Mouse (Mus musculus) hindbrain, embryonic 11.5 days (tissue): ENCODE results near the gene Fam69b. TPM values are rescaled to one million over a fixed set of nuclear protein-coding genes. Genes with fewer than 3 reads are reported as not detected.

Source experiments
- ATAC-seq: fragments of 200-750 bp; cut with Nextera tagmentation; 2 replicates; pipeline ENCODE4 v1.8.0; 2017; ENCODE audit warnings: mild to moderate bottlenecking, moderate TSS enrichment, moderate library complexity; ENCODE audit not compliant: low FRiP score
- DNase-seq: peaks from one replicate; pipeline ENCODE4 v3.0.0-alpha.2; 2015; ENCODE audit warnings: low spot score
- H3K27ac ChIP-seq: fragments of 300-500 bp; sonication (generic); 2 replicates; pipeline ENCODE4 v1.5.1; 2014; ENCODE audit warnings: mild to moderate bottlenecking, low read depth, low read length
- H3K27me3 ChIP-seq: fragments of 300-500 bp; sonication (generic); 2 replicates; pipeline ENCODE4 v1.6.1; 2014; ENCODE audit warnings: mild to moderate bottlenecking, low read length, moderate library complexity, mixed read lengths; ENCODE audit not compliant: control insufficient read depth, insufficient read depth
- H3K36me3 ChIP-seq: fragments of 300-500 bp; sonication (generic); 2 replicates; pipeline ENCODE4 v1.6.1; 2014; ENCODE audit warnings: mild to moderate bottlenecking, low read length, moderate library complexity, mixed read lengths; ENCODE audit not compliant: control insufficient read depth, insufficient read depth
- H3K4me1 ChIP-seq: fragments of 300-500 bp; sonication (generic); replicated peaks from 2 replicates; pipeline ENCODE4 v1.6.1; 2014; ENCODE audit warnings: low read length, mixed read lengths; ENCODE audit not compliant: control insufficient read depth, insufficient read depth
- H3K4me2 ChIP-seq: fragments of 300-500 bp; sonication (generic); replicated peaks from 2 replicates; pipeline ENCODE4 v1.6.1; 2014; ENCODE audit warnings: mild to moderate bottlenecking, low read depth, low read length
- H3K4me3 ChIP-seq: fragments of 300-500 bp; sonication (generic); 2 replicates; pipeline ENCODE4 v1.5.1; 2014; ENCODE audit warnings: low read depth, low read length
- H3K9ac ChIP-seq: fragments of 300-500 bp; sonication (generic); 2 replicates; pipeline ENCODE4 v1.6.1; 2014; ENCODE audit warnings: low read depth, low read length
- H3K9me3 ChIP-seq: fragments of 300-500 bp; sonication (generic); 2 replicates; pipeline ENCODE4 v1.6.1; 2016; ENCODE audit warnings: low read length; ENCODE audit not compliant: control insufficient read depth
- whole genome bisulfite sequencing: fragments of 180-500 bp; shearing (Covaris S2); extraction: QIAGEN DNeasy Blood & Tissue Kit; methylation state at CpG from one replicate; pipeline ENCODE4 v1.1.7; 2014; 5-methylcytosine and 5-hydroxymethylcytosine counted together
- polyA plus RNA-seq: library from polyadenylated mRNA; unstranded; fragments of >200 nt; fragmentation: Nextera tagmentation; extraction: Ambion mirVana; gene quantifications from 2 replicates; pipeline ENCODE4 v1.2.1, GENCODE M21; 2014

Fam69b gene
- polyA plus RNA-seq, 1 experiment from 2014 or later: 38.4 TPM

- 69% methylated on average over 3 of the region's 3 CpGs for WGBS
Measured at GRCm38 (mm10) chr2:26610526-26610925, 17.7 kb upstream of the Fam69b start.

GRCm38 (mm10) chr2:26611054-26611453 is 17.2 kb upstream of the Fam69b start:
- no peaks in the 10 kb centered on the region for H3K27me3 ChIP-seq
- H3K9me3 ChIP-seq: no peaks in the 10 kb centered on the region
- H3K27ac ChIP-seq: no peak overlapping the region
- no peak overlapping the region for H3K4me2 ChIP-seq
- DNase-seq (no peak), ATAC-seq (no peak)
- no peaks in the 10 kb centered on the region for H3K4me1 ChIP-seq
- H3K36me3 ChIP-seq: no peaks in the 10 kb centered on the region
- no peak overlapping the region for H3K4me3 ChIP-seq
- H3K9ac ChIP-seq: no peak overlapping the region

More at GRCm38 (mm10) chr2:26610526-26610925, 17.7 kb upstream of the Fam69b start:
- Histone ChIP-seq H3K36me3 (no peaks in the 10 kb centered on the region), H3K27me3 (no peaks in the 10 kb centered on the region), H3K9me3 (no peaks in the 10 kb centered on the region), H3K27ac (no peak overlapping the region), H3K4me3 (no peak overlapping the region), H3K4me1 (no peaks in the 10 kb centered on the region), H3K4me2 (no peak overlapping the region), H3K9ac (no peak overlapping the region)
- DNase-seq (no peak), ATAC-seq (no peak)

GRCm38 (mm10) chr2:26611896-26612295 is 16.4 kb upstream of the Fam69b start:
- Histone ChIP-seq H3K27ac (no peak overlapping the region), H3K4me1 (no peaks in the 10 kb centered on the region), H3K4me2 (no peak overlapping the region), H3K9me3 (no peaks in the 10 kb centered on the region), H3K36me3 (no peaks in the 10 kb centered on the region), H3K4me3 (no peak overlapping the region), H3K27me3 (no peaks in the 10 kb centered on the region), H3K9ac (no peak overlapping the region)
- DNase-seq (no peak), ATAC-seq (no peak)

GRCm38 (mm10) chr2:26614903-26615302 is 13.4 kb upstream of the Fam69b start:
- Histone ChIP-seq H3K36me3 (no peaks in the 10 kb centered on the region), H3K4me3 (no peak overlapping the region), H3K4me1 (no peaks in the 10 kb centered on the region), H3K9ac (no peak overlapping the region), H3K27me3 (no peaks in the 10 kb centered on the region), H3K4me2 (no peak overlapping the region), H3K27ac (no peak overlapping the region), H3K9me3 (no peaks in the 10 kb centered on the region)
- ATAC-seq (no peak), DNase-seq (no peak)
- 81% methylated on average over 5 of the region's 5 CpGs for WGBS

GRCm38 (mm10) chr2:26615459-26616124 is 12.7 kb upstream of the Fam69b start:
- H3K4me2 ChIP-seq: no peak overlapping the region
- ATAC-seq (no peak), DNase-seq (no peak)
- no peaks in the 10 kb centered on the region for H3K36me3 ChIP-seq
- no peaks in the 10 kb centered on the region for H3K4me1 ChIP-seq
- H3K4me3 ChIP-seq: no peak overlapping the region
- H3K27ac ChIP-seq: no peak overlapping the region
- WGBS: 83% methylated on average over 4 of the region's 4 CpGs
- no peaks in the 10 kb centered on the region for H3K27me3 ChIP-seq
- no peak overlapping the region for H3K9ac ChIP-seq
- H3K9me3 ChIP-seq: no peaks in the 10 kb centered on the region

GRCm38 (mm10) chr2:26617331-26617730 is 10.9 kb upstream of the Fam69b start:
- ATAC-seq (no peak), DNase-seq (no peak)
- no peaks in the 10 kb centered on the region for H3K27me3 ChIP-seq
- H3K4me1 ChIP-seq: no peaks in the 10 kb centered on the region
- H3K27ac ChIP-seq: no peak overlapping the region
- WGBS: 83% methylated on average over 6 of the region's 6 CpGs
- no peak overlapping the region for H3K9ac ChIP-seq
- H3K36me3 ChIP-seq: no peaks in the 10 kb centered on the region
- no peak overlapping the region for H3K4me3 ChIP-seq
- H3K9me3 ChIP-seq: no peaks in the 10 kb centered on the region
- H3K4me2 ChIP-seq: no peak overlapping the region

- H3K4me1 ChIP-seq: no peaks in the 10 kb centered on the region
- no peaks in the 10 kb centered on the region for H3K36me3 ChIP-seq
- H3K4me2 ChIP-seq: no peak overlapping the region
- H3K9me3 ChIP-seq: no peaks in the 10 kb centered on the region
- H3K27ac ChIP-seq: no peak overlapping the region
- DNase-seq (no peak), ATAC-seq (no peak)
- H3K27me3 ChIP-seq: no peaks in the 10 kb centered on the region
- H3K9ac ChIP-seq: no peak overlapping the region
- 67% methylated on average over 7 of the region's 7 CpGs for WGBS
- H3K4me3 ChIP-seq: no peak overlapping the region
Measured at GRCm38 (mm10) chr2:26617928-26618327, 10.3 kb upstream of the Fam69b start.

GRCm38 (mm10) chr2:26621246-26621645 is 7.0 kb upstream of the Fam69b start:
- no peaks in the 10 kb centered on the region for H3K4me1 ChIP-seq
- ATAC-seq (no peak), DNase-seq (no peak)
- H3K27me3 ChIP-seq: no peaks in the 10 kb centered on the region
- H3K4me2 ChIP-seq: no peak overlapping the region
- H3K27ac ChIP-seq: no peak overlapping the region
- H3K9me3 ChIP-seq: no peaks in the 10 kb centered on the region
- H3K4me3 ChIP-seq: no peak overlapping the region
- WGBS: 57% methylated on average over 2 of the region's 2 CpGs
- no peak overlapping the region for H3K9ac ChIP-seq
- H3K36me3 ChIP-seq: no peaks in the 10 kb centered on the region

GRCm38 (mm10) chr2:26622984-26623383 is 5.3 kb upstream of the Fam69b start:
- no peak overlapping the region for H3K4me2 ChIP-seq
- H3K27ac ChIP-seq: no peak overlapping the region
- no peak for ATAC-seq
- 72% methylated on average over 5 of the region's 5 CpGs for WGBS
- H3K4me1 ChIP-seq: no peaks in the 10 kb centered on the region
- no peak overlapping the region for H3K9ac ChIP-seq
- no peaks in the 10 kb centered on the region for H3K27me3 ChIP-seq
- H3K9me3 ChIP-seq: no peaks in the 10 kb centered on the region
- no peaks in the 10 kb centered on the region for H3K36me3 ChIP-seq
- DNase-seq: no peak
- no peak overlapping the region for H3K4me3 ChIP-seq
